Mouse (Mus musculus): ENCODE results near the gene Cyfip2.

The Cyfip2 gene

DNA sequence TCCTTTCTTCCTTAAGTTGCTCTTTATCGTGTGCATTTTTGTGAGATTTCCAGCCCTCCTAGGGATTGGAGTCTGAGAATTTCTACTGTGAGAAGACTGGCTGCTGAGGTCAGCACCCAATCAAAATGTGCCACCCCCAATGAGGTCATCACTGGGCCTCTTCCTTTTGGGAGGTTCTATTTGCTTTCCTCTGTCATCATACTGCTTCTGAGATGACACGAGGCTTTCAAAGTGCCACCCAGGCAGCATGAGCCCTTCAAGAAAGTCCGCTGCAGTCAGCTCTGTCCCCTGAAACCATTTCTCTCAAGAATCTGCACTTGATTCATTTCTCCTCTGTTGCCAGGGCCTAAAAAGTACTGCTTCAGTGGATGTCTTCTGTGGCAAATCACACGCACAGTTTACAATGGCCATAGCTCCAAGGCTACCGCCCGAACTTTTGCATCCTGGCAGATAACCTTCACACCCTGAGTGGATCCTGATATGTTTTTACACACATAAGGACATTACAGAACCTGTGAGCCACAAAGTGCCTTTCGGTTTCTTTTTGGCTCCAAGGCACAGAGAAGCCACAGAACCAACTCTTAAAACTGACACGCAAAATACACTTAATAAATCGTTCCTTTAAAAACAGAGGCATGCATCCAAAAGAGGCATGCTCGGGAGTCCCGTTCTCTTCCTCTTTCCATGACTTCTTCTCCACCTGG is 4.2 kb downstream of the Cyfip2 start:
- DNase-seq (ENCODE audit: low spot score): no peak

- no peak for DNase-seq (ENCODE audit: low spot score)
These were observed 4.9 kb downstream of the Cyfip2 start for GRCm38 (mm10) chr11:46307768-46308167.

- DNase-seq (ENCODE audit: low spot score): no peak
These were observed 5.9 kb downstream of the Cyfip2 start for GRCm38 (mm10) chr11:46306776-46307175.

DNA sequence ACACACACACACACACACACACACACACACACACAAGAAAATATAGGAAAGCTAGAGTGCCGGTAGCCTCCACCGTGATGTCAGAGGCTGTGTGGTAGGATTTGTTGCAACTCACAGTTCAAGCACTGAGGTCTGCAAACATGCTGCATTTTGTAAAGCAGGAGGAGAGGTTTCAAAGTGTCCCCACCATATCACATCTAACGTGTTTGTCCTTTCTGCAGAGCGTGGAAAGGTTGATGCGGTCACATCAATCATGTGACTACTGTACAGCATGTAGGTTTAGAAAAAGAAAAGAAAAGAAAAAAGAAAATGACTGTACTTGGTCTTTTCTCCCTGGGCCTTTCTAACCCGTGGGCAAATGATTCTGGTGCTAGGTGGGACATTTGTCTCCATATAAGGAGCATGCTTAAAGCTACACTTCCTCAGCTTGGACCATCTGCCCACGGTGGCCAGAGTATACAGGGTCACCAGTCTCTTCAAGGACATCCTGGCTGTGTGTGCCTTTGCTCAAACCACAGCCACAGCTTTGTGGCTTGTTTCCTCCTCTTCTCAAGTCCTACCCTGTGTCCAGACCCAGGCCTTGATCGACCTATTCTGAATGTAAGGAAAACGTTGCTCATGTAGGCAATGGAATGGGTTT is 6.7 kb downstream of the Cyfip2 start:
- DNase-seq (ENCODE audit: low spot score): no peak

- no peak for DNase-seq (ENCODE audit: low spot score)
These were observed 7.6 kb downstream of the Cyfip2 start for GRCm38 (mm10) chr11:46304864-46305710.

GRCm38 (mm10) chr11:46304093-46304492 is 8.6 kb downstream of the Cyfip2 start:
- no peak for DNase-seq (ENCODE audit: low spot score)

DNA sequence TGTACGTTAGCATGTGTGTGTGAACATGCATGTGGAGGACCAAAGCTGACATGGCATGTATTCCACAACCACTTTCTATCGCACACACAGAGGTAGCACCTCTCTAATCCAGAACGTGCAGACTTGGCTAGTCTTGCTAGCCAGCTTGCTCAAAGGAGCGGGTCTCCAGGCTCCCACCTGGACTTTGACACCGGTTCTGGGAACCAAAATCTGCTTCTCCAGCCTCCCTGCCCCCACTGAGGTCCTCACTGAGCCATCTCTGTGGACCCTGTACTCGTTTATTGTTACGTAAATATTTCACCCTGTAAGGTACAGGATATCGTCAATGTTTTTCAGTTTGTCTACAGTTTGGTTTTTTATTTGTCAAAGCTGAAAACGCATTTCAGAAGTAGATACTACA is 10.2 kb downstream of the Cyfip2 start:
- DNase-seq (ENCODE audit: low spot score): no peak

DNA sequence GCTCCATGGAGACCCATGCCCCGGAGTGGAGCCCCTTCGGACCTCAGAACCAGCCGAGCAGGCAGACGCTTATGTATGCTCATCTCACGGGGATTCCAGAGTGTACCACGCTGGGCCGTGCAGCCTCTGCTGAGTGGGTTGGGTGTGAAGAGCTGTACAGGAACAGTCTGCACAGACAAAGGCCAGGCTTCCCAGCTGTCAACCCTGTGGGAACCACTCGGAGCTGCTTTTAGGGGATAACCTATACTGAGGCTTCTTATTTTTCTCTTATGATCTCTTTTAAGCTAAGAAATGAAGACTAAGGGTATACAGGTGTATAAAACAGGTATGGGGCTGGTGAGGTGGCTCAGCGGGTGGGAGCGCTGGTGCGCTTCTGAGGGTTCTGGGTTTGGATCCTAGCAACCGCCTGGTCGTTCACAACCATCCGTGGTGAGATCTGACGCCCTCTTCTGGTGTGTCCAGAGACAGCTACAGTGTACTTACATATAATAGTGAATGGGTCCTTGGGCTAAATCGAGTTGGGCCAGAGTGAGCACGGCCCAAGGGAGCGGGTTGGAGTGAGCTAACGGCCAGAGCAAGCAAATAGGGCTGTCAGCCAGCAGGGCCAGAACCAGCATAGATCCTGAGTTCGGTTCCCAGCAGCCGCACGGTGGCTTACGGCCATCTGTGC is 10.9 kb downstream of the Cyfip2 start:
- no peak for DNase-seq (ENCODE audit: low spot score)

GRCm38 (mm10) chr11:46299901-46300300 is 12.8 kb downstream of the Cyfip2 start:
- no peak for DNase-seq (ENCODE audit: low spot score)

GRCm38 (mm10) chr11:46298889-46299785 is 13.5 kb downstream of the Cyfip2 start:
- DNase-seq (ENCODE audit: low spot score): no peak

- DNase-seq (ENCODE audit: low spot score): no peak
These were observed 18.3 kb downstream of the Cyfip2 start for GRCm38 (mm10) chr11:46294390-46294789.

- no peak for DNase-seq (ENCODE audit: low spot score)
These were observed 19.2 kb downstream of the Cyfip2 start for GRCm38 (mm10) chr11:46293491-46293890.

- no peak for DNase-seq (ENCODE audit: low spot score)
These were observed 21.7 kb downstream of the Cyfip2 start for GRCm38 (mm10) chr11:46290988-46291405.

GRCm38 (mm10) chr11:46289561-46289960 is 23.1 kb downstream of the Cyfip2 start:
- no peak for DNase-seq (ENCODE audit: low spot score)

DNA sequence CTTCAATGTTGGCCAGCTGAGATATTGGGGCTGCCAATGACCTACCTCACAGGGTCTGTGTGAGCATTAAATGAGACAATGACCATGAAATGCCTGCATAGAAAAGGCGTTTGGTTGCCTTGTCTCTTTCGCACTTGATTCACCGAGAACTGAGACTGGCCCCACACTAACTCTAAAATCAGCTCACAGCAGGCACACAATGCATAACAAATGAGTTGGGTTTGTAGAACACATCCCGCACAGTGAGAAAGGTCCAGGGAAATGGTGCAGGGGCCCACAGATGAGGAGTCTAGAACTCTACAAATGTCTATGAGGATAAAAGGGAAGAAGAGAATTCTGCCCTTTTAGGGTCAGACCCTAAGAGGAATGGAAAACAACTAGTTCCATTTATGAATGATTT is 23.6 kb downstream of the Cyfip2 start:
- DNase-seq (ENCODE audit: low spot score): no peak

DNA sequence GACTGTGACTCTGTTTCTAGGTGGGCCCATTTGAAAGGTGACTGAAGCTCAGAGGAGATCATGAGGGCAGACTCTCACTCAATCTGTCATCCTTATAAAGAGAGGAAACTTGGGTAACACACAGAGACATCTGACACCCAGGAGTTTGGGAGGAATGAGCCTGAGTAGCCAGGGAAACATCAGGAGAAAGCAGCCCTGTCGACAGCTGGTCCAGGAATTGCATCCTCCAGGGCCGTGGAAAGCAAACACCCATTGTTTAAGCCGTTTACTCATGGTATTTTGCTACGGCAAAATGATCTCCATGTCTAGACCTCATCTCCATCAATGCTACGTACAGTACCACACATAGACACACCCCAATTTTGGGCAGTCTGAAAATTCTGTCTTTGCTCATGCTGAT is 24.6 kb downstream of the Cyfip2 start:
- no peak for DNase-seq (ENCODE audit: low spot score)

GRCm38 (mm10) chr11:46286803-46287202 is 25.9 kb downstream of the Cyfip2 start:
- DNase-seq (ENCODE audit: low spot score): no peak

DNA sequence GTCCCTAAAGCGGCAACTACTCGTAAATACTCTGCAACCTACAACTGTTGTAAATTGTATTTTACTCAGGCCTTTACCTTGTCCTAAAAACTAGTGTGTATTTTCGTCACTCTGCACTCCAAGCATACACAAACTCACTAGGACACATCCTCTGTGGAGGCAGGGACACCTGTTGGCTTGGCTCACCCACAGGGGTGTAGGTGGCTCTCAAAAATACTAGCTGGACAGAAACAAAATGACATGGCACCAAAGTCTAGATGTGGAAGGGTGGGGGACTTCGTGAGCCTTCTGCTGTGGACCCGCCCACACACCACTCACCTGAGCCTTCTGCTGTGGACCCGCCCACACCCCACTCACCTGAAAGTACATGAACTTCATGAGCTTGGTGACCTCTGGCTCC is 28.9 kb downstream of the Cyfip2 start:
- DNase-seq (ENCODE audit: low spot score): no peak

- DNase-seq (ENCODE audit: low spot score): no peak
These were observed 30.0 kb downstream of the Cyfip2 start for GRCm38 (mm10) chr11:46282612-46283011.

- no peak for DNase-seq (ENCODE audit: low spot score)
These were observed 34.0 kb downstream of the Cyfip2 start for GRCm38 (mm10) chr11:46278709-46279108.

DNA sequence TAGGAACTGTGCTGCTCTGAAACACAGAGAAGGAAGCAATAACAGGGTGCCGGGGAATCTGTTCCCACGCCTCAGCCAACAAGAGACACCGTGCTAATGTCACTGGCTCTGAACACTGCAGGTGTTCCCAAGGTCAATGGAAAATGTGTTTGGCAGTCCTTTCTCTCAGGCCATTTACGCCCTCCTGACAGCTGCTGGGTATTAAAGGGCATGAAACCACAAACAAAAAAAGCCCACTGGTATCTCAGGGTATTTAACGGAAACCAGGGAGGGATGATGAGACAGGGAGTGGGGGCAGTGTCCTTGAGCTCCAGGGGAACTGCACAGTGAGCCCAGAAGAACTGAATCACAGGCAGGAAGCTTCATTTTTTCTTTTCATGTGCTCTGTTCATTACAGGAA is 34.5 kb downstream of the Cyfip2 start:
- DNase-seq (ENCODE audit: low spot score): no peak

Measured in ovary, postnatal 10 days (tissue).